Mouse (Mus musculus) heart, embryonic 14.5 days (tissue): ENCODE results near the gene Trim15. TPM values are rescaled to one million over a fixed set of nuclear protein-coding genes. Genes with fewer than 3 reads are reported as not detected.

ENCODE experiments used
- ATAC-seq: fragments of 200-750 bp; cut with Nextera tagmentation; 2 replicates; pipeline ENCODE4 v1.8.0; 2017; ENCODE audit warnings: low read depth, moderate TSS enrichment; ENCODE audit not compliant: insufficient number of reproducible peaks, insufficient read depth, low FRiP score
- H3K27ac ChIP-seq, 2 experiments: fragments of 200-500 bp in 1 of 2; fragments of 300-500 bp in 1 of 2; sonication (generic) in 1 of 2; replicated peaks in 1 of 2; 2 replicates each; pipeline ENCODE4 v1.5.1; 2012 to 2014; ENCODE audit warnings: low read depth in 2 of 2, low read length in 2 of 2, control low read depth in 1 of 2, mild to moderate bottlenecking in 1 of 2, mixed read lengths in 1 of 2; ENCODE audit not compliant: control insufficient read depth in 1 of 2, insufficient read depth in 1 of 2
- H3K27me3 ChIP-seq: fragments of 300-500 bp; sonication (generic); 2 replicates; pipeline ENCODE4 v1.6.1; 2014; ENCODE audit warnings: mild to moderate bottlenecking, low read length, control low read depth; ENCODE audit not compliant: control insufficient read depth, insufficient read depth
- H3K36me3 ChIP-seq: fragments of 300-500 bp; sonication (generic); 2 replicates; pipeline ENCODE4 v1.6.1; 2014; ENCODE audit warnings: mild to moderate bottlenecking, control low read depth, low read length, mixed read lengths; ENCODE audit not compliant: control insufficient read depth, insufficient read depth
- H3K4me1 ChIP-seq, 2 experiments: fragments of 200-500 bp in 1 of 2; fragments of 300-500 bp in 1 of 2; sonication (generic) in 1 of 2; 2 replicates each; pipeline ENCODE4 v1.6.1; 2012 to 2014; ENCODE audit warnings: low read length in 2 of 2, control low read depth in 1 of 2, mixed read lengths in 1 of 2; ENCODE audit not compliant: control insufficient read depth in 2 of 2, insufficient read depth in 2 of 2
- H3K4me2 ChIP-seq: fragments of 300-500 bp; sonication (generic); 2 replicates; pipeline ENCODE4 v1.6.1; 2014; ENCODE audit warnings: mild to moderate bottlenecking, low read length
- H3K4me3 ChIP-seq, 2 experiments: fragments of 200-500 bp in 1 of 2; fragments of 300-500 bp in 1 of 2; sonication (generic) in 1 of 2; 2 replicates each; pipeline ENCODE4 v1.5.1; 2012 to 2014; ENCODE audit warnings: low read length in 2 of 2, mild to moderate bottlenecking in 2 of 2, control low read depth in 1 of 2, low read depth in 1 of 2, moderate library complexity in 1 of 2; ENCODE audit not compliant: control insufficient read depth in 1 of 2, insufficient read depth in 1 of 2
- H3K9ac ChIP-seq: fragments of 300-500 bp; sonication (generic); 2 replicates; pipeline ENCODE4 v1.6.1; 2014; ENCODE audit warnings: mild to moderate bottlenecking, low read length
- H3K9me3 ChIP-seq: fragments of 300-500 bp; sonication (generic); 2 replicates; pipeline ENCODE4 v1.6.1; 2016; ENCODE audit warnings: low read length, control low read depth; ENCODE audit not compliant: control insufficient read depth
- WGBS: fragments of 180-500 bp; shearing (Covaris S2); extraction: QIAGEN DNeasy Blood & Tissue Kit; methylation state at CpG from one replicate; pipeline ENCODE4 v1.1.7; 2014; 5-methylcytosine and 5-hydroxymethylcytosine counted together
- polyA plus RNA-seq: library from polyadenylated mRNA; unstranded; fragments of >200 nt; fragmentation: Nextera tagmentation; extraction: Ambion mirVana; gene quantifications from 2 replicates; pipeline ENCODE4 v1.2.1, GENCODE M21; 2014

Trim15 gene
- polyA plus RNA-seq, 1 experiment from 2014 or later, result not detected

- H3K27me3 ChIP-seq, result peaks cover 4% of the 10 kb centered on the region; the same call in 1 of the 2 replicates
- no peaks in the 10 kb centered on the region for H3K9me3 ChIP-seq
- H3K4me1 ChIP-seq, result no peaks in the 10 kb centered on the region
- WGBS, result 23% methylated on average over 4 of the region's 4 CpGs
- no peak overlapping the region for H3K27ac ChIP-seq
- H3K9ac ChIP-seq, result no peak overlapping the region
- ATAC-seq, result no peak
- H3K4me2 ChIP-seq, result no peak overlapping the region
- H3K36me3 ChIP-seq, result no peaks in the 10 kb centered on the region
- no peak overlapping the region for H3K4me3 ChIP-seq
These were observed 41.5 kb downstream of the Trim15 start for GRCm38 (mm10) chr17:36825525-36825924.

- H3K9ac ChIP-seq, result no peak overlapping the region
- no peak overlapping the region for H3K4me2 ChIP-seq
- no peak overlapping the region for H3K27ac ChIP-seq
- H3K4me1 ChIP-seq, result no peaks in the 10 kb centered on the region
- H3K9me3 ChIP-seq, result no peaks in the 10 kb centered on the region
- no peaks in the 10 kb centered on the region for H3K36me3 ChIP-seq
- H3K27me3 ChIP-seq, result no peaks in the 10 kb centered on the region
- no peak overlapping the region for H3K4me3 ChIP-seq
- no peak; the same call in 1 of the 2 replicates for ATAC-seq
These were observed 43.0 kb downstream of the Trim15 start for GRCm38 (mm10) chr17:36824005-36824404.

DNA sequence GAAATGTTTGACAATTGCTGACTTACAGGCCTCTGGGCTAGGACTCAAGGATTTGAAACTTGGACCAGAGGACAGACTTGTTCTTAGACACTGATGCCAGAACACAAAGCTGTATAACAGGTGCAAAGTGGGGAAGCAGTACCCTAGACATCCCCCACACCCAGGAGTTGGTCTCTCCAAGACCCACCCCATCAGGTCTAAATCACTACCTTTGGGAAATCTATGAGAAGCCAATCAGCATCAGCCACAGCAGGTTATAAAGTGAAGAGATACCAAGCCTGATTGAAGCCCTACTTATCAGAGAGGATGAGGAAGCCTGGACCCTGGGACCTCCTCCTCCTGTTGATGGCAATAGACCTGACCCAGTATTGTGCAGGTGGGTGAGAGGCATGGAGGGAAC, 55.1 kb downstream of the Trim15 start, which contains the start of gene H2-M10.6:
Gene H2-M10.6 (plus strand): TSS at position 301 of the 400 bp plus-strand sequence.
- H3K9me3 ChIP-seq, result no peaks in the 10 kb centered on the region
- ATAC-seq, result no peak
- no peak within 1 kb of the TSS for H3K27ac ChIP-seq
- H3K9ac ChIP-seq, result no peak within 1 kb of the TSS
- no peaks in the 10 kb centered on the region for H3K36me3 ChIP-seq
- H3K4me3 ChIP-seq, result no peak within 1 kb of the TSS
- H3K27me3 ChIP-seq, result no peaks in the 10 kb centered on the region
- no peaks in the 10 kb centered on the region for H3K4me1 ChIP-seq
- no peak within 1 kb of the TSS for H3K4me2 ChIP-seq

Other genes starting within 250 kb of the Trim15 start
- gene H2-M9, start 224.5 kb downstream of the Trim15 start, polyA plus RNA-seq, result not detected in 2 replicates
- gene H2-M1, start 195.0 kb downstream of the Trim15 start, polyA plus RNA-seq, result not detected in 2 replicates
- not detected in 2 replicates for gene H2-M10.5, start 94.3 kb downstream of the Trim15 start, polyA plus RNA-seq
- not detected in 2 replicates for gene H2-M10.6, start 55.0 kb downstream of the Trim15 start, polyA plus RNA-seq
- 17.6 and 18.8 TPM in 2 replicates for gene Trim26, start 30.1 kb downstream of the Trim15 start, polyA plus RNA-seq
- 4.7 and 6.8 TPM in 2 replicates for gene Trim10, start 2.4 kb upstream of the Trim15 start, polyA plus RNA-seq
- gene Trim40, start 22.9 kb upstream of the Trim15 start, polyA plus RNA-seq, result not detected in 2 replicates
- gene Trim31, start 30.9 kb upstream of the Trim15 start, polyA plus RNA-seq, result not detected in 2 replicates
- 0.24 and 0.45 TPM in 2 replicates for gene Rnf39, start 75.7 kb upstream of the Trim15 start, polyA plus RNA-seq
- 95.7 and 98.4 TPM in 2 replicates for gene Ppp1r11, start 84.5 kb upstream of the Trim15 start, polyA plus RNA-seq
- gene Znrd1, start 91.3 kb upstream of the Trim15 start, polyA plus RNA-seq, result 42.0 and 43.9 TPM in 2 replicates
- gene Znrd1as, start 91.4 kb upstream of the Trim15 start, polyA plus RNA-seq, result 8.1 and 8.6 TPM in 2 replicates
- gene 2410137M14Rik, start 114.0 kb upstream of the Trim15 start, polyA plus RNA-seq, result 0.32 TPM in 1 of 2 replicates, not detected in the other
- gene H2-M5, start 122.3 kb upstream of the Trim15 start, polyA plus RNA-seq, result 0.23 and 0.75 TPM in 2 replicates
- gene Zfp57, start 134.0 kb upstream of the Trim15 start, polyA plus RNA-seq, result 38.3 and 43.4 TPM in 2 replicates
- gene Mog, start 156.2 kb upstream of the Trim15 start, polyA plus RNA-seq, result 0.15 TPM in 1 of 2 replicates, not detected in the other
- 3.6 and 8.0 TPM in 2 replicates for gene Gabbr1, start 178.8 kb upstream of the Trim15 start, polyA plus RNA-seq
- not detected in 2 replicates for gene Olfr90, start 221.3 kb upstream of the Trim15 start, polyA plus RNA-seq
- not detected in 2 replicates for gene Olfr91, start 231.1 kb upstream of the Trim15 start, polyA plus RNA-seq